8 mouse cellular contexts compared by ENCODE assay signal in genomic region chr7:105778553-105779265, GRCm38 (mm10). TPM values are rescaled to one million over a fixed set of nuclear protein-coding genes. Genes with fewer than 3 reads are reported as not detected.
DNase-seq lines count a peak whose midpoint lies in the region; ATAC-seq and TF ChIP-seq lines count a peak whose summit lies in the region.

No protein-coding gene starts in this region.

- H3K9ac ChIP-seq in forebrain, embryonic 13.5 days, result peak overlapping the region; percentile 40; the same call in 1 of the 2 replicates
- peak overlapping the region; percentile 28; the same call in 1 of the 2 replicates for H3K9ac ChIP-seq in hindbrain, embryonic 14.5 days
- H3K9ac ChIP-seq in liver, embryonic 16.5 days (ENCODE audit: low read depth, low read length), result no peak overlapping the region
- peak overlapping the region; percentile 51 for H3K9ac ChIP-seq in neural tube, embryonic 13.5 days

- no peaks in the 10 kb centered on the region for H3K9me3 ChIP-seq in forebrain, embryonic 13.5 days (replicated peaks)
- no peaks in the 10 kb centered on the region for H3K9me3 ChIP-seq in hindbrain, embryonic 14.5 days (ENCODE audit: control insufficient read depth, low read length)
- H3K9me3 ChIP-seq in liver, embryonic 16.5 days (replicated peaks; ENCODE audit: control insufficient read depth, low read length), result no peaks in the 10 kb centered on the region
- H3K9me3 ChIP-seq in neural tube, embryonic 13.5 days, result no peaks in the 10 kb centered on the region

- WGBS in spleen, adult 2 months, result 30% methylated on average over 4 of the region's 4 CpGs
- 40% methylated on average over 4 of the region's 4 CpGs for WGBS in forebrain, embryonic 13.5 days
- 32% methylated on average over 4 of the region's 4 CpGs for WGBS in hindbrain, embryonic 14.5 days
- 17% methylated on average over 4 of the region's 4 CpGs for WGBS in liver, embryonic 16.5 days (ENCODE audit: insufficient replicate concordance)
- 17% methylated on average over 4 of the region's 4 CpGs for WGBS in neural tube, embryonic 13.5 days

- no peaks in the 10 kb centered on the region for H3K27me3 ChIP-seq in spleen, adult 2 months (ENCODE audit: control insufficient read depth, insufficient read depth, low read length)
- H3K27me3 ChIP-seq in forebrain, embryonic 13.5 days, result no peaks in the 10 kb centered on the region
- H3K27me3 ChIP-seq in hindbrain, embryonic 14.5 days (ENCODE audit: control insufficient read depth, insufficient read depth, low read length), result no peaks in the 10 kb centered on the region
- H3K27me3 ChIP-seq in liver, embryonic 16.5 days (ENCODE audit: control insufficient read depth, insufficient read depth, low read depth, low read length), result peaks cover under 1% of the 10 kb centered on the region; the same call in 1 of the 2 replicates
- H3K27me3 ChIP-seq in neural tube, embryonic 13.5 days, result no peaks in the 10 kb centered on the region

- H3K4me1 ChIP-seq in spleen, adult 2 months (ENCODE audit: control insufficient read depth, insufficient read depth, insufficient read length), result peaks cover 15% of the 10 kb centered on the region; the same call in 1 of the 2 replicates
- peaks cover 62% of the 10 kb centered on the region for H3K4me1 ChIP-seq in forebrain, embryonic 13.5 days
- peaks cover 58% of the 10 kb centered on the region for H3K4me1 ChIP-seq in hindbrain, embryonic 14.5 days (replicated peaks; ENCODE audit: control insufficient read depth, insufficient read depth, low read length)
- H3K4me1 ChIP-seq in liver, embryonic 16.5 days (ENCODE audit: control insufficient read depth, low read depth, low read length), result no peaks in the 10 kb centered on the region; the same call in 1 of the 2 replicates
- H3K4me1 ChIP-seq in neural tube, embryonic 13.5 days (replicated peaks), result peaks cover 87% of the 10 kb centered on the region

- no peak overlapping the region for H3K4me3 ChIP-seq in spleen, adult 2 months (ENCODE audit: extremely low read depth, insufficient read depth, insufficient read length)
- no peak overlapping the region for H3K4me3 ChIP-seq in forebrain, embryonic 13.5 days
- H3K4me3 ChIP-seq in hindbrain, embryonic 14.5 days (replicated peaks; ENCODE audit: low read length), result no peak overlapping the region
- H3K4me3 ChIP-seq in liver, embryonic 16.5 days (ENCODE audit: low read depth, low read length), result no peak overlapping the region
- H3K4me3 ChIP-seq in neural tube, embryonic 13.5 days, result peak overlapping the region; percentile 14; the same call in 1 of the 2 replicates

- DNase-seq in spleen, adult 2 months (ENCODE audit: low read depth in 1 of 2, low spot score in 2 of 2), result peak; percentile 8 to 35
- DNase-seq in spleen, adult 12 weeks (ENCODE audit: low spot score), result no peak
- DNase-seq in hindbrain, embryonic 14.5 days (ENCODE audit: low spot score), result no peak
- no peak for DNase-seq in layer of hippocampus, postnatal 25 days (ENCODE audit: extremely low spot score in 1 of 2, low spot score in 1 of 2)
- no peak for DNase-seq in left cerebral cortex, adult 11 months (ENCODE audit: low spot score)

- H3K4me2 ChIP-seq in forebrain, embryonic 13.5 days, result peak overlapping the region; percentile 28
- H3K4me2 ChIP-seq in hindbrain, embryonic 14.5 days (replicated peaks), result peak overlapping the region; percentile 31
- H3K4me2 ChIP-seq in liver, embryonic 16.5 days (ENCODE audit: low read depth, low read length), result no peak overlapping the region
- H3K4me2 ChIP-seq in neural tube, embryonic 13.5 days, result peak overlapping the region; percentile 41

- no peak for TF ChIP-seq CTCF in spleen, adult 2 months (IDR thresholded peaks at IDR 0.05; ENCODE audit: extremely low read depth, insufficient read depth, insufficient read length, insufficient replicate concordance)

- no peak for TF ChIP-seq POLR2A in spleen, adult 2 months (IDR thresholded peaks at IDR 0.05; ENCODE audit: low read depth, low read length)

- H3K27ac ChIP-seq in spleen, adult 2 months (ENCODE audit: insufficient read depth, low read length), result peak overlapping the region; percentile 35
- H3K27ac ChIP-seq in forebrain, embryonic 13.5 days, result peak overlapping the region; percentile 61
- H3K27ac ChIP-seq in hindbrain, embryonic 14.5 days, result peak overlapping the region; percentile 70
- peak overlapping the region; percentile 25 for H3K27ac ChIP-seq in liver, embryonic 16.5 days (ENCODE audit: low read length)
- peak overlapping the region; percentile 83 for H3K27ac ChIP-seq in neural tube, embryonic 13.5 days (replicated peaks)

- peak; percentile 57 for ATAC-seq in forebrain, embryonic 13.5 days
- peak; percentile 74 for ATAC-seq in hindbrain, embryonic 14.5 days (ENCODE audit: low FRiP score)
- ATAC-seq in liver, embryonic 16.5 days (ENCODE audit: low read depth), result peak; percentile 64
- peak; percentile 73 for ATAC-seq in neural tube, embryonic 13.5 days (ENCODE audit: low read depth)

- H3K36me3 ChIP-seq in spleen, adult 2 months (ENCODE audit: control insufficient read depth, insufficient read depth, low read length), result no peaks in the 10 kb centered on the region
- peaks cover 86% of the 10 kb centered on the region for H3K36me3 ChIP-seq in forebrain, embryonic 13.5 days (ENCODE audit: poor library complexity, severe bottlenecking)
- H3K36me3 ChIP-seq in hindbrain, embryonic 14.5 days (replicated peaks; ENCODE audit: control insufficient read depth, insufficient read depth), result peaks cover 84% of the 10 kb centered on the region
- H3K36me3 ChIP-seq in liver, embryonic 16.5 days (ENCODE audit: control insufficient read depth, insufficient read depth), result no peaks in the 10 kb centered on the region
- peaks cover 88% of the 10 kb centered on the region for H3K36me3 ChIP-seq in neural tube, embryonic 13.5 days

RNA-seq across cellular contexts. Expression of gene Dchs1, which starts 8.7 kb away (rescaled TPM):
- 6.7 and 7.4 TPM in 2 replicates for polyA plus RNA-seq in spleen, adult 2 months (2012; rRNA removed)
- 16.5 and 18.8 TPM in 2 replicates for polyA plus RNA-seq in forebrain, embryonic 13.5 days (2015; fragmentation: Nextera tagmentation; extraction: Ambion mirVana)
- 21.1 and 23.2 TPM in 2 replicates for polyA plus RNA-seq in hindbrain, embryonic 14.5 days (2014; fragmentation: Nextera tagmentation; extraction: Ambion mirVana)
- polyA plus RNA-seq in liver, embryonic 16.5 days (2015; fragmentation: Nextera tagmentation; extraction: Ambion mirVana), result 0.77 and 0.91 TPM in 2 replicates
- polyA plus RNA-seq in neural tube, embryonic 13.5 days (2015; fragmentation: Nextera tagmentation; extraction: Ambion mirVana), result 13.5 and 14.7 TPM in 2 replicates
- total RNA-seq in layer of hippocampus, postnatal 25 days (2021), result 10 to 100 TPM; 15.9 to 18.3 TPM

RNA-seq across cellular contexts. Expression of gene Tpp1, which starts 26.7 kb away (rescaled TPM):
- 83.3 and 87.4 TPM in 2 replicates for polyA plus RNA-seq in spleen, adult 2 months (2012; rRNA removed)
- polyA plus RNA-seq in forebrain, embryonic 13.5 days (2015; fragmentation: Nextera tagmentation; extraction: Ambion mirVana), result 29.5 and 36.8 TPM in 2 replicates
- 48.2 and 51.6 TPM in 2 replicates for polyA plus RNA-seq in hindbrain, embryonic 14.5 days (2014; fragmentation: Nextera tagmentation; extraction: Ambion mirVana)
- polyA plus RNA-seq in liver, embryonic 16.5 days (2015; fragmentation: Nextera tagmentation; extraction: Ambion mirVana), result 65.0 and 73.5 TPM in 2 replicates
- polyA plus RNA-seq in neural tube, embryonic 13.5 days (2015; fragmentation: Nextera tagmentation; extraction: Ambion mirVana), result 48.4 and 49.2 TPM in 2 replicates
- 10 to 100 TPM; 61.4 to 61.8 TPM for total RNA-seq in layer of hippocampus, postnatal 25 days (2021)

RNA-seq across cellular contexts. Expression of gene Mrpl17, which starts 32.2 kb away (rescaled TPM):
- 107 and 109 TPM in 2 replicates for polyA plus RNA-seq in spleen, adult 2 months (2012; rRNA removed)
- polyA plus RNA-seq in forebrain, embryonic 13.5 days (2015; fragmentation: Nextera tagmentation; extraction: Ambion mirVana), result 244 and 255 TPM in 2 replicates
- polyA plus RNA-seq in hindbrain, embryonic 14.5 days (2014; fragmentation: Nextera tagmentation; extraction: Ambion mirVana), result 164 and 208 TPM in 2 replicates
- 204 and 210 TPM in 2 replicates for polyA plus RNA-seq in liver, embryonic 16.5 days (2015; fragmentation: Nextera tagmentation; extraction: Ambion mirVana)
- 224 and 230 TPM in 2 replicates for polyA plus RNA-seq in neural tube, embryonic 13.5 days (2015; fragmentation: Nextera tagmentation; extraction: Ambion mirVana)
- 100 to 1,000 TPM in 1 of 2 experiments, 10 to 100 TPM in 1; 95.6 to 113 TPM for total RNA-seq in layer of hippocampus, postnatal 25 days (2021)

RNA-seq across cellular contexts. Expression of gene Taf10, which starts 34.5 kb away (rescaled TPM):
- 282 and 451 TPM in 2 replicates for polyA plus RNA-seq in spleen, adult 2 months (2012; rRNA removed)
- 137 and 141 TPM in 2 replicates for polyA plus RNA-seq in forebrain, embryonic 13.5 days (2015; fragmentation: Nextera tagmentation; extraction: Ambion mirVana)
- polyA plus RNA-seq in hindbrain, embryonic 14.5 days (2014; fragmentation: Nextera tagmentation; extraction: Ambion mirVana), result 128 and 140 TPM in 2 replicates
- 82.4 and 84.8 TPM in 2 replicates for polyA plus RNA-seq in liver, embryonic 16.5 days (2015; fragmentation: Nextera tagmentation; extraction: Ambion mirVana)
- 121 TPM in 2 replicates for polyA plus RNA-seq in neural tube, embryonic 13.5 days (2015; fragmentation: Nextera tagmentation; extraction: Ambion mirVana)
- 100 to 1,000 TPM; 122 to 128 TPM for total RNA-seq in layer of hippocampus, postnatal 25 days (2021)

RNA-seq across cellular contexts. Expression of gene Rrp8, which starts 41.5 kb away (rescaled TPM):
- 6.1 and 7.2 TPM in 2 replicates for polyA plus RNA-seq in spleen, adult 2 months (2012; rRNA removed)
- polyA plus RNA-seq in forebrain, embryonic 13.5 days (2015; fragmentation: Nextera tagmentation; extraction: Ambion mirVana), result 31.2 and 35.4 TPM in 2 replicates
- polyA plus RNA-seq in hindbrain, embryonic 14.5 days (2014; fragmentation: Nextera tagmentation; extraction: Ambion mirVana), result 21.3 and 24.1 TPM in 2 replicates
- 11.0 and 11.5 TPM in 2 replicates for polyA plus RNA-seq in liver, embryonic 16.5 days (2015; fragmentation: Nextera tagmentation; extraction: Ambion mirVana)
- polyA plus RNA-seq in neural tube, embryonic 13.5 days (2015; fragmentation: Nextera tagmentation; extraction: Ambion mirVana), result 26.0 and 26.3 TPM in 2 replicates
- 10 to 100 TPM in 1 of 2 experiments, 1 to 10 TPM in 1; 9.2 to 10.7 TPM for total RNA-seq in layer of hippocampus, postnatal 25 days (2021)

Comparison
In these comparisons a context has a peak if more than half of its experiments do, and no peak if none do; other contexts are left out.
1. DNase-seq: peak in spleen, adult 2 months (2 of 2); none in spleen, adult 12 weeks (single experiment), hindbrain, embryonic 14.5 days (single experiment), layer of hippocampus, postnatal 25 days (0 of 2) and left cerebral cortex, adult 11 months (single experiment).
2. H3K27ac ChIP-seq: peak in every context shown above with its lines; median percentile 83 in neural tube, embryonic 13.5 days; 70 in hindbrain, embryonic 14.5 days; 61 in forebrain, embryonic 13.5 days; 35 in spleen, adult 2 months; 25 in liver, embryonic 16.5 days.
3. Peak in every context shown above with its lines, with median percentiles within 50 percentile points of each other: ATAC-seq.